Mouse (Mus musculus) lung, postnatal 0 days (tissue): ENCODE measurements at regions not wholly inside any gene's neighbourhood (a gene's known extent, or its start where the extent isn't known, plus 50 kb on each side); places are given as distances from the start of the nearest gene placed in this dataset.

Experiments used
- CTCF ChIP-seq: IDR thresholded peaks from 2 replicates; pipeline ENCODE4 v1.5.1; 2016; ENCODE audit warnings: antibody characterized with exemption, mild to moderate bottlenecking
- EP300 ChIP-seq: IDR thresholded peaks from 2 replicates; pipeline ENCODE4 v1.6.1; 2016; ENCODE audit warnings: antibody characterized with exemption, mild to moderate bottlenecking, control low read depth

DNA sequence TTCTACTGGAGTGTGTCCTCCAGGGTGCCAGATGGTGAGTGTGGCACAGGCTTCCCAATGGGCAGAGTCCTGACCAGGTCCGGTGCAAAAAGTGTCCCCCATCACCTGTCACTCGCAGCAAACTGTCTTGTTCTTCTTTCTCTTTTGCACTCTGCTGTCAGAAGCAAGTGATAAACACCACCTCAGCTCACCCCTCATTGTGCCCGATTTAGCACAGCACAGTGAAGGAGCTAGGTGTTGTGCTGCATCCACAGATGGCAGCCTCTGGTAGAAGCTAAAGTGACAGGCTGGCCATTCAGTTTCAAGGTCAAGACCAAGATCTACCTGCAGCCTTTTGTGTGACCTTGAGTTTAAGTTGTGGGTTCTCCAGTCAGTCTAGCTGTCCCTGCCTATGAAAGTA lies 211.8 kb downstream of the Sipa1l2 start:
- TF ChIP-seq CTCF (no peak), EP300 (no peak)
